ENCODE assay signal across 9 mouse cellular contexts in genomic region chr13:75227616-75228277, GRCm38 (mm10).
DNase-seq lines count a peak whose midpoint lies in the region; ATAC-seq and TF ChIP-seq lines count a peak whose summit lies in the region.
"Had no signal": no experiment of that assay in that cellular context is flagged by ENCODE, and none has a peak within 500 bp of the region (broad histone marks: within the 10 kb centered on the region; RNA-seq: fewer than 3 reads in every experiment).

No protein-coding gene starts in this region.

- no peak overlapping the region for H3K4me3 ChIP-seq in heart, embryonic 11.5 days (ENCODE audit: low read depth, low read length)
- no peak overlapping the region for H3K4me3 ChIP-seq in forebrain, embryonic 10.5 days
- H3K4me3 ChIP-seq in hindbrain, embryonic 14.5 days (replicated peaks; ENCODE audit: low read length), result no peak overlapping the region

- no peaks in the 10 kb centered on the region for H3K4me1 ChIP-seq in heart, embryonic 11.5 days (ENCODE audit: control insufficient read depth, insufficient read depth, low read length)
- no peaks in the 10 kb centered on the region for H3K4me1 ChIP-seq in forebrain, embryonic 10.5 days
- H3K4me1 ChIP-seq in hindbrain, embryonic 14.5 days (replicated peaks; ENCODE audit: control insufficient read depth, insufficient read depth, low read length), result no peaks in the 10 kb centered on the region

- TF ChIP-seq CTCF in brain, embryonic 14.5 days (IDR thresholded peaks at IDR 0.05; ENCODE audit: borderline replicate concordance, extremely low read depth, insufficient read depth, insufficient read length), result peak; percentile 89

- no peak overlapping the region for H3K27ac ChIP-seq in heart, embryonic 11.5 days (ENCODE audit: low read depth, low read length)
- H3K27ac ChIP-seq in forebrain, embryonic 10.5 days, result no peak overlapping the region
- no peak overlapping the region for H3K27ac ChIP-seq in hindbrain, embryonic 14.5 days
- H3K27ac ChIP-seq: macrophage had no signal

- no peak for ATAC-seq in heart, embryonic 11.5 days (replicated peaks; ENCODE audit: insufficient number of reproducible peaks, low FRiP score, low TSS enrichment)
- peak; percentile 72; the same call in 1 of the 2 replicates for ATAC-seq in hindbrain, embryonic 14.5 days (ENCODE audit: low FRiP score)
- peak; percentile 92 for ATAC-seq in megakaryocyte-erythroid progenitor cell, adult 5-6 weeks (replicated peaks; ENCODE audit: low FRiP score, low TSS enrichment, poor library complexity, severe bottlenecking)

- H3K9me3 ChIP-seq in heart, embryonic 11.5 days (replicated peaks; ENCODE audit: control insufficient read depth, low read length), result no peaks in the 10 kb centered on the region
- H3K9me3 ChIP-seq in forebrain, embryonic 10.5 days, result no peaks in the 10 kb centered on the region
- H3K9me3 ChIP-seq in hindbrain, embryonic 14.5 days (ENCODE audit: control insufficient read depth, low read length), result no peaks in the 10 kb centered on the region

- DNase-seq in heart, adult 8-10 months (ENCODE audit: low spot score), result peak; percentile 22
- DNase-seq in brain, embryonic 14.5 days (ENCODE audit: low read depth), result peak; percentile 77
- DNase-seq in forebrain, embryonic 10.5 days (ENCODE audit: extremely low spot score, low spot score), result peak; percentile 53
- peak; percentile 84 for DNase-seq in hindbrain, embryonic 14.5 days (ENCODE audit: low spot score)
- DNase-seq in layer of hippocampus, postnatal 36 days, result peak; percentile 50 to 56
- DNase-seq in right cerebral cortex, postnatal 36 days (ENCODE audit: low spot score in 2 of 2), result peak; percentile 26 to 42

- no peaks in the 10 kb centered on the region for H3K36me3 ChIP-seq in heart, embryonic 11.5 days (ENCODE audit: control insufficient read depth, insufficient read depth, low read length)
- H3K36me3 ChIP-seq in forebrain, embryonic 10.5 days (replicated peaks), result no peaks in the 10 kb centered on the region
- H3K36me3 ChIP-seq in hindbrain, embryonic 14.5 days (replicated peaks; ENCODE audit: control insufficient read depth, insufficient read depth), result no peaks in the 10 kb centered on the region

- TF ChIP-seq POLR2A in brain, embryonic 14.5 days (IDR thresholded peaks at IDR 0.05; ENCODE audit: borderline replicate concordance, extremely low read depth, insufficient read depth, insufficient read length, poor library complexity, severe bottlenecking), result no peak

- H3K9ac ChIP-seq in heart, embryonic 11.5 days (ENCODE audit: low read depth, low read length), result no peak overlapping the region
- H3K9ac ChIP-seq in hindbrain, embryonic 14.5 days, result no peak overlapping the region

- no peaks in the 10 kb centered on the region for H3K27me3 ChIP-seq in heart, embryonic 11.5 days (ENCODE audit: control insufficient read depth, insufficient read depth, low read length)
- no peaks in the 10 kb centered on the region for H3K27me3 ChIP-seq in forebrain, embryonic 10.5 days (ENCODE audit: poor library complexity, severe bottlenecking)
- no peaks in the 10 kb centered on the region for H3K27me3 ChIP-seq in hindbrain, embryonic 14.5 days (ENCODE audit: control insufficient read depth, insufficient read depth, low read length)

- 19% methylated on average over 5 of the region's 5 CpGs for WGBS in heart, embryonic 11.5 days (ENCODE audit: insufficient replicate concordance)
- WGBS in forebrain, embryonic 10.5 days, result 26% methylated on average over 5 of the region's 5 CpGs
- WGBS in hindbrain, embryonic 14.5 days, result 30% methylated on average over 5 of the region's 5 CpGs

- H3K4me2 ChIP-seq in heart, embryonic 11.5 days, result no peak overlapping the region
- H3K4me2 ChIP-seq in hindbrain, embryonic 14.5 days (replicated peaks), result no peak overlapping the region

Comparison
In these comparisons a context has a peak if more than half of its experiments do, and no peak if none do; other contexts are left out.
1. DNase-seq: peak in every context shown above with its lines; median percentile 84 in hindbrain, embryonic 14.5 days; 77 in brain, embryonic 14.5 days; 53 in forebrain, embryonic 10.5 days; 53 in layer of hippocampus, postnatal 36 days; 34 in right cerebral cortex, postnatal 36 days; 22 in heart, adult 8-10 months.